33 mouse cellular contexts compared by ENCODE assay signal in the genomic region with DNA sequence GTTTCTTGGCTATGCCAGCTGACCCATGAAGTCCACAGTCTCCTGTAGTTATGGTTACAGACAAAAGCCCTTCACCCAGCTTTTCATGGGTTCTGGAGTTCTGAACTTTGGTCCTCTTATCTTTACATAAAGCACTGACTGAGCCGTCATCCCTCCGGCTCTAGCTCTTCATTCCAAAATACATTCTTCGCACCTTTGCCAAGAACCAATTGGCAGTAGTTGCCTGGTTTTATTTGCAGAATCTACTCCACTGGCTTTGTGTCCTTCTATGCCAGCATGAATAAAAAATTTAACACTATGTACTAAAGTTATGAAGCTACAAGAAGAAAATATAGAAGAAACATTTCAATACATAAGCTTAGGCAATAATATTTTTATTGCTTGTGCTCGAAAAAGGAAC. TPM values are rescaled to one million over a fixed set of nuclear protein-coding genes. Genes with fewer than 3 reads are reported as not detected.
DNase-seq lines count a peak whose midpoint lies in the region; ATAC-seq lines count a peak whose summit lies in the region.
"Had no signal": no experiment of that assay in that cellular context is flagged by ENCODE, and none has a peak within 500 bp of the region (broad histone marks: within the 10 kb centered on the region; RNA-seq: fewer than 3 reads in every experiment).

No protein-coding gene starts in this region.

- no peak overlapping the region for H3K27ac ChIP-seq in heart, embryonic 12.5 days (ENCODE audit: poor library complexity, severe bottlenecking)
- H3K27ac ChIP-seq: embryonic facial prominence, embryonic 12.5 days; embryonic facial prominence, embryonic 15.5 days; heart, embryonic 10.5 days; heart, embryonic 15.5 days; hindbrain, embryonic 10.5 days; hindbrain, embryonic 13.5 days; intestine, embryonic 15.5 days had no signal

- H3K9me3 ChIP-seq in heart, embryonic 12.5 days (replicated peaks) = no peaks in the 10 kb centered on the region
- H3K9me3 ChIP-seq: embryonic facial prominence, embryonic 12.5 days; embryonic facial prominence, embryonic 15.5 days; heart, embryonic 10.5 days; heart, embryonic 15.5 days; hindbrain, embryonic 10.5 days; hindbrain, embryonic 13.5 days; intestine, embryonic 15.5 days had no signal

- no peak overlapping the region for H3K4me2 ChIP-seq in heart, embryonic 12.5 days
- H3K4me2 ChIP-seq: embryonic facial prominence, embryonic 12.5 days; embryonic facial prominence, embryonic 15.5 days; heart, embryonic 15.5 days; hindbrain, embryonic 13.5 days; intestine, embryonic 15.5 days had no signal

- H3K4me3 ChIP-seq in heart, embryonic 12.5 days = no peak overlapping the region
- H3K4me3 ChIP-seq: embryonic facial prominence, embryonic 12.5 days; embryonic facial prominence, embryonic 15.5 days; heart, embryonic 10.5 days; heart, embryonic 15.5 days; hindbrain, embryonic 10.5 days; hindbrain, embryonic 13.5 days; intestine, embryonic 15.5 days had no signal

- H3K9ac ChIP-seq in heart, embryonic 12.5 days = no peak overlapping the region
- H3K9ac ChIP-seq: embryonic facial prominence, embryonic 12.5 days; embryonic facial prominence, embryonic 15.5 days; heart, embryonic 15.5 days; hindbrain, embryonic 13.5 days; intestine, embryonic 15.5 days had no signal

- WGBS in heart, embryonic 12.5 days = 68% methylated on average over 4 of the region's 4 CpGs

- H3K36me3 ChIP-seq in heart, embryonic 12.5 days = no peaks in the 10 kb centered on the region
- H3K36me3 ChIP-seq: embryonic facial prominence, embryonic 12.5 days; embryonic facial prominence, embryonic 15.5 days; heart, embryonic 10.5 days; heart, embryonic 15.5 days; hindbrain, embryonic 10.5 days; hindbrain, embryonic 13.5 days; intestine, embryonic 15.5 days had no signal

- no peaks in the 10 kb centered on the region for H3K4me1 ChIP-seq in heart, embryonic 12.5 days (replicated peaks)
- H3K4me1 ChIP-seq: embryonic facial prominence, embryonic 12.5 days; embryonic facial prominence, embryonic 15.5 days; heart, embryonic 10.5 days; heart, embryonic 15.5 days; hindbrain, embryonic 10.5 days; hindbrain, embryonic 13.5 days; intestine, embryonic 15.5 days had no signal

- intact Hi-C loops in heart, postnatal 25 days (cut with DNase I) = no loop called here
- intact Hi-C loops in heart, postnatal 10 days (cut with DNase I) = no loop called here

- peak; percentile 11 to 26 for DNase-seq in heart, adult 18-20 months
- no peak for DNase-seq in heart, postnatal 25 days (ENCODE audit: low spot score)
- DNase-seq in heart, postnatal 10 days = peak; percentile 39 to 40
- peak; percentile 40 for DNase-seq in brain, adult 2 months (ENCODE audit: low read depth, low spot score)
- DNase-seq in telencephalon, adult 2 months (ENCODE audit: low read depth, low spot score) = peak; percentile 26
- DNase-seq in liver = no peak
- DNase-seq: adrenal gland, adult 8-10 months; adrenal gland, postnatal 25 days; cerebellum, adult 11 months; cerebellum, adult 2 months; cerebellum, adult 9-11 months; cerebellum, postnatal 25 days; gastrocnemius, postnatal 25 days; heart, postnatal 36 days; kidney, adult 11 months; kidney, adult 8-10 months had no signal

- H3K27me3 ChIP-seq in heart, embryonic 12.5 days (replicated peaks) = no peaks in the 10 kb centered on the region
- H3K27me3 ChIP-seq: embryonic facial prominence, embryonic 12.5 days; embryonic facial prominence, embryonic 15.5 days; heart, embryonic 15.5 days; hindbrain, embryonic 13.5 days; intestine, embryonic 15.5 days had no signal

- ATAC-seq in heart, embryonic 12.5 days (ENCODE audit: insufficient number of reproducible peaks, low FRiP score) = no peak
- ATAC-seq: activated CD4-positive, CD25-positive, alpha-beta regulatory T cell, adult 4 months; CD4-positive, CD25-positive, alpha-beta regulatory T cell, adult 4 months; forebrain, embryonic 14.5 days; hindbrain, embryonic 16.5 days; intestine, embryonic 15.5 days had no signal

RNA-seq across cellular contexts. Expression of a gene that starts 10.4 kb away (rescaled TPM):
- 10 to 100 TPM; 10.2 to 15.4 TPM for total RNA-seq in heart, adult 18-20 months (2021)
- total RNA-seq in heart, postnatal 25 days (2021) = 10 to 100 TPM; 12.4 to 12.7 TPM
- 10 to 100 TPM; 12.4 to 14.2 TPM for total RNA-seq in heart, postnatal 10 days (2021)
- polyA plus RNA-seq in heart, embryonic 12.5 days (2016; fragmentation: Nextera tagmentation; extraction: Ambion mirVana) = 1.2 and 2.7 TPM in 2 replicates

RNA-seq across cellular contexts. Expression of a gene that starts 45.3 kb away (rescaled TPM):
- under 1 TPM in 1 of 2 experiments, not detected in 1; 0.85 TPM for total RNA-seq in heart, adult 18-20 months (2021)
- under 1 TPM in 1 of 2 experiments, not detected in 1; 0.10 TPM for total RNA-seq in heart, postnatal 25 days (2021)
- under 1 TPM; 0.12 to 0.14 TPM for total RNA-seq in heart, postnatal 10 days (2021)
- polyA plus RNA-seq in heart, embryonic 12.5 days (2016; fragmentation: Nextera tagmentation; extraction: Ambion mirVana) = not detected in 2 replicates
- total RNA-seq: adrenal gland, postnatal 25 days; gastrocnemius, adult 8-10 months; gastrocnemius, postnatal 25 days; heart, postnatal 36 days; MEL had no signal
- polyA plus RNA-seq: C2C12; embryonic facial prominence, embryonic 12.5 days; forebrain, embryonic 11.5 days; frontal cortex, adult 2 months; heart, embryonic 10.5 days; hindbrain, embryonic 10.5 days had no signal

Comparison
In these comparisons a context has a peak if more than half of its experiments do, and no peak if none do; other contexts are left out.
1. DNase-seq: peak in heart, adult 18-20 months (2 of 2), heart, postnatal 10 days (2 of 2), brain, adult 2 months (single experiment) and telencephalon, adult 2 months (single experiment); none in heart, postnatal 25 days (single experiment) and liver (single experiment).